Mouse (Mus musculus): ENCODE measurements around the gene Rhoa. TPM values are rescaled to one million over a fixed set of nuclear protein-coding genes. Genes with fewer than 3 reads are reported as not detected.
A peak's percentile ranks its signal among the peaks of the same experiment; 100 is the strongest.
"Not testable (repeated sequence)": the region's sequence is repeated elsewhere in the genome, so short reads cannot be mapped to it uniquely, and the experiment has no call there.

Rhoa gene
- total RNA-seq, 2 experiments from 2014 or later: 189 to 198 TPM

GRCm38 (mm10) chr9:108287526-108288238, 18.2 kb upstream of the Rhoa start:
- DNase-seq (ENCODE audit: low spot score in 2 of 2): not testable (repeated sequence)

- no peak for DNase-seq (ENCODE audit: low spot score in 2 of 2)
Observed at GRCm38 (mm10) chr9:108289347-108289746, 16.6 kb upstream of the Rhoa start.

GRCm38 (mm10) chr9:108290016-108290750, 15.7 kb upstream of the Rhoa start, which contains the start of gene Nicn1:
Nicn1 (plus strand) TSS chr9:108290429.
- peak; percentile 90 to 98 for DNase-seq (ENCODE audit: low spot score in 2 of 2)

DNA sequence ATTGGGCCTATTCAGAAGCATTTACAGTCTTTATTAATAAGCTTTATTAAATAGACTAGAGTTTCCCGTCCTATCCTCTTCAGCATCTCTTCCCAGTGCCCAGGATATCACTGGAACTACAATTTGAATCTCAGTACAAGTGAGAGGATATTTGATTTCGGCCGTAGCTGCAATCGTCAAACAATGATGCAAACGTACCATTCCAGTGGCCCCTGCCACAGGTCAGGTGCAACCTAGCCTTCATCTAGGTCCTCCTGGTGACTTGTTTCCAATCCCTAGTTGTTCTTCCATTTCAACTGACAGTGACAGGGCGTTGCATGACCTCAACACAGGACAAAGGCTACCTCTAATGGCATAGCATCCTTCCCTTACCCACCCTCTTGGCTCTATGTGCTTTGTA, 15.2 kb upstream of the Rhoa start:
- no peak for DNase-seq (ENCODE audit: low spot score in 2 of 2)

DNA sequence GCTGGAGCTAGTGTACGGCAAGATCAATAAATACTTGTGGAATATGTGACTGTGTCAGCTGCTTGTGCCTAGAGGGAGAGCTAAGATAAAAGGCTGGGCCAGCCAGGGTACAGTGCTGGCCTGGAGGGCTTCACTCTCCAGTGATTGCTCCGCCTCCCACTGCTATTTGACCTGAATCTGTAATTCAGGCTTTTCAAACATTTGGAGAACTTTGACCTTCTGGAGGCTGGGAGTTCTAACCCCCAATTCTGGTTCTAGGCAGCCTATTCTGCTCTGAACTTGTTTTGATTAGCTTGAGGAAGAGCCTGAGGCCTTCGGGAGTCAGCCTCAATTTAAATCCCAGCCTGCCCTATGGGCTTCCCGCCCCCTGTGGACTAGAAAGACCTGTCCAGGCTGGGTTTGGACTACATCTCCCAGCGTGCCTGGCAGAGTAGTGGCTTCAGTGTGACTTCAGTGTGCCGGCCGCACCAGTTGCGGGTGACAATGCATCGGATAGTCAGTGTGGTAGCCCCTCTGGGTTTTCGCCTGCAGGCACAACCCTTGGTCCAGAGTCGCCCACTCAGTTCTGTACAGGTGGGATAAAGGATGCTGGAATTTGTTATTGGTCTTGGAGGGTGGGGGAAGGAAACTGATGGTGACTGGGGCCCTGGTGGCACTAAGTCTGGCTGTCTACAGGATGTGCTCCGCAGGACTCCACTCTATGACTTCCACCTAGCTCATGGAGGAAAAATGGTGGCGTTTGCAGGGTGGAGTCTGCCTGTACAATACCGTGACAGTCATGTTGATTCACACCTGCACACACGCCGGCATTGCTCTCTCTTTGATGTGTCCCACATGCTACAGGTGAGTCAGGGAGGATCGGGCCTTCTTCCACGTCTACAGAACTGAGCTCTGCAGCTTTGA, 9.2 kb upstream of the Rhoa start, which contains the start of gene Amt:
Amt (plus strand) TSS at position 401 of the 903 bp plus-strand sequence.
- DNase-seq (ENCODE audit: low spot score in 2 of 2): no peak

DNA sequence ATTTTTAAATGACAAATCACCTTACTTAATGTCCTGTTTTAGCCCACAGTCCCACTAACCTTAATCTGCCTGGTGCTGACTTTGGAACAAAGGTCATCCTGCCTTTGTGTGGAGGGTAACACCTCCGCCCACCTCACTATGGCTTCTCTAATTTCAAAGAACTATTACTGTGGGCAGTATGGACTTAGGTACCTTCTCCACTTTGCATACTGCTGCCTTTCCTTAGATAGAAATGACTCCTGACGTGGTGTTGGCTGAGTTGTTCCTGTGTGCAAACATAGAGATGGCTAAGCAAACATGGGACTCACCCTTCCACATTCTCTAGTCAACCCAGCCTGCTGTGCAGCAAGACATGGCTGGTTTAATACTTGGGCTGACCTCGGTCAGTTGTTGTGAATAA, 4.1 kb upstream of the Rhoa start:
- no peak for DNase-seq (ENCODE audit: low spot score in 2 of 2)

GRCm38 (mm10) chr9:108304716-108305115, 1.2 kb upstream of the Rhoa start:
- DNase-seq (ENCODE audit: low spot score in 2 of 2): no peak

GRCm38 (mm10) chr9:108305170-108305569, 759 bp upstream of the Rhoa start:
- DNase-seq (ENCODE audit: low spot score in 2 of 2): no peak

GRCm38 (mm10) chr9:108306571-108306980, 647 bp downstream of the Rhoa start:
- DNase-seq (ENCODE audit: low spot score in 2 of 2): no peak

GRCm38 (mm10) chr9:108307021-108307807, 1.3 kb downstream of the Rhoa start:
- DNase-seq (ENCODE audit: low spot score in 2 of 2): no peak

DNA sequence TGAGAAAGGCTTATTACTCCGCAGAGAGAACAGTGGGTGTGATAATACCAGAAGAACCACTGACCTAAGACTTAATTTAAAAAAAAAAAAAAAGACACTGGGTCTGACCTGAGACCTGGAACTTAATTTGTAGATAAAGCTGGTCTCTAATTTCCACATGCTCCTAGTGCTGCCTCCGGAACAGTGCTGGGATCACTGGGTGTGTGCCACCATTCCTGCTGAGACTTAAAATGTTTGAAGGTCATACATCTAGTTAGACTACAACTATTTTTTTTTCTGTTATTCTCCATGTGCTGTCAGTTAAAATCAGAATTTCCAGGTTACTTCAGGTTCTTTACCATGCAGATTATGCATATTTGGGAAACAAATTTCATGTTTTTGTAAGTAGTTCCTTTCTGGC, 2.2 kb downstream of the Rhoa start:
- no peak for DNase-seq (ENCODE audit: low spot score in 2 of 2)

DNA sequence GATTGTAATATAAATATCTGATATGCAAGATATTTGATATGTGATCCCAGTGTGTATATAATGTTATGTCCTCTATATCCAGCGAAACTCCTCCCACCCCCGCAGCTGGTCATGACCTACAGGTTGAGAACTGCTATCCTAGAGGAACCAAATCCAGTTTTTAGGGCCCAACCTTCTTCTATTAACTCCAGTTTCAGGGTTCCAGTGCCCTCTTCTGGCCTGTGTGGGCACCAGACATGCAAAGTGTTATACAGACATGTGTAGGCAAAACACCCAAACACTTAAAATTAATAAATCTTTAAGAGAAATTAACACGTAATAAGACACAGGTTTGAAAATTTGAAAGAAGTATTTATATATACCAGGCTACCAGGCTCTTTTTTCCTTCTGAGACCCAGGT, 11.6 kb downstream of the Rhoa start:
- DNase-seq (ENCODE audit: low spot score in 2 of 2): no peak

GRCm38 (mm10) chr9:108318462-108318861, 12.5 kb downstream of the Rhoa start:
- no peak for DNase-seq (ENCODE audit: low spot score in 2 of 2)

DNA sequence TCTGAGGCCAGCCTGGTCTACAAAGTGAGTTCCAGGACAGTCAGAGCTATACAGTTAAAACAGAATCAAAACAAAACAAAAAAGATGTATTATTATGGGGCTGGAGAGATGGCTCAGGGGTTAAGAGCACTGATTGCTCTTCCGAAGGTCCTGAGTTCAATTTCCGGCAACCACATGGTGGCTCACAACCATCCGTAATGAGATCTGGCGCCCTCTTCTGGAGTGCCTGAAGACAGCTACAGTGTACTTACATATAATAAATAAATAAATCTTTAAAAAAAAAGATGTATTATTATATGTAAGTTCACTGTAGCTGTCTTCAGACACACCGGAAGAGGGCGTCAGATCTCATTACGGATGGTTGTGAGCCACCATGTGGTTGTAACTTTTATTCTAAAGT, 16.1 kb downstream of the Rhoa start:
- DNase-seq (ENCODE audit: low spot score in 2 of 2): not testable (repeated sequence)

DNA sequence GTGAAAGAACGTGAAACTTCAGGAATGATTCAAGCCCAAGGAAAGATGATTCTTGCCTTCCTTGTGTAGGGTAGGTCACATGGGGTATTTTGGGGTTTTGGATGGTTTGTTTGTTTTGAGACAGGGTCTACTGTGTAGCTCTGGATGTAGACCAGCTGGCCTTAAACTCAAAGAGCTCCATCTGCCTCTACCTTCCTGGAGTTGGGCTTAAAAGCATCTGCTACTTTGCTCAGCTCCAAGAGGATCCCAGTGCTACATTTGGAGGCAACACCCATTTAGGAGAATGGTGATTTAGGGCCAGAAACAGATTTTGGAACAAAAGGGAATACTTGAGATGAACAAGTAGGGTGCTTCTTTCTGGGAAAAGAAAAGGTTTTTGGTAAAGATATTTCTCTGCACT, 18.9 kb downstream of the Rhoa start:
- DNase-seq (ENCODE audit: low spot score in 2 of 2): no peak

DNA sequence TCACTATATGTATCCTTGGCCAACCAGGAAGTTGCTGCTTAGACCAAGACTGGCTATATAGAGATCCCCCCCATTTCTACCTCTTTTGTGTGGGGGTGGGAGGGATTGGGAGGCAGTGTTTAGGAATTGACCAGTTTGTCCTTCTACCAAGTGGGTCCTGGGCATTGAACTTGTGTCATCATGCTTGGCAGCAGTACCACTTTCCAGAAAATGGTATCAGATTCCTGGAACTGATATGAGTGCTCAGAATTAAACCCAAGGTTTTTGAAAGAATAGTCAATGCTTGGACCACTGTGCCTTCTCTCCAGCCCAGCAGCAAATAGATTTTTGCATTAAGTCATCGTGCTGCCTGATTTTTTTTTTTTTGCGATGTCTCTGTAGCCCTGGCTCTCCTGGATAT, 19.9 kb downstream of the Rhoa start:
- no peak for DNase-seq (ENCODE audit: low spot score in 2 of 2)

DNA sequence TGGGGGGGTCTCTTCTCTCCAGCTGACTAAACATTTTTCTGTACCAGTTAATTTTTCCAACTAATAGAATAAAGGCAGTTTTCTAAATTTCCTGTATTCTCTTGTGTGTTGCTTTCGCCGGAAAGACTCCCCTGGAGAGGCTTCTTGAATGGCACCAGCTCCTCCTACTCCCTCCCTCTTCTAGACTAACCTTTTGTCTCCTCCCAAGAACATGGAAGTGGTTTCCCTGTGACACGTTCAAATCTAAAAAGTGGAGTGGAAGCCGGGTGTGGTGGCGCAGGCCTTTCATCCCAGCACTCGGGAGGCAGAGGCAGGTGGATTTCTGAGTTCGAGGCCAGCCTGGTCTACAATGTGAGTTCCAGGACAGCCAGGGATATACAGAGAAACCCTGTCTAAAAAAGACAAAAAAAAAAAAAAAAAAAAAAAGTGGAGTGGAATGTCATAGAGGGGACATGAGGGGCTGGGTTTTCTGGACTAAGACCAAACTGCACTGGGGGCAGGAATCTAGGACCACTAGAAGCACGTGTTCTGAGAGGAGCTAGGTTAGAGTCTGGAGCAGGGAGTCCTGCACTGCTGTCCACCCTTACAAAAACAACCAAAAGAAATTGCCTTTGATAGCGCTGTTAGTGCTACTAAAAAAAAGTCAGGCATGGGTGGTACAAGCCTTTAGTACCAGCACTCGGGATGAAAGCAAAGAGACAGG, 32.1 kb downstream of the Rhoa start:
- no peak for DNase-seq (ENCODE audit: low spot score in 2 of 2)

GRCm38 (mm10) chr9:108338551-108338885, 32.6 kb downstream of the Rhoa start:
- no peak for DNase-seq (ENCODE audit: low spot score in 2 of 2)

GRCm38 (mm10) chr9:108338886-108339781, 33.2 kb downstream of the Rhoa start, which contains the start of gene Gpx1:
Gpx1 (plus strand) TSS chr9:108338903.
- peak; percentile 76 to 82 for DNase-seq (ENCODE audit: low spot score in 2 of 2)
